Mouse (Mus musculus) embryonic facial prominence, embryonic 15.5 days (tissue): Measurements from ENCODE around the gene Lrrc74a. TPM values are rescaled to one million over a fixed set of nuclear protein-coding genes. Genes with fewer than 3 reads are reported as not detected.

Source experiments
- ATAC-seq: fragments of 200-750 bp; cut with Nextera tagmentation; 2 replicates; pipeline ENCODE4 v1.8.0; 2017; ENCODE audit warnings: low read depth, moderate TSS enrichment; ENCODE audit not compliant: insufficient number of reproducible peaks, low FRiP score, low TSS enrichment
- H3K27ac ChIP-seq: fragments of 300-500 bp; sonication (generic); replicated peaks from 2 replicates; pipeline ENCODE4 v1.5.1; 2015; ENCODE audit warnings: mild to moderate bottlenecking, inconsistent platforms
- H3K27me3 ChIP-seq: fragments of 300-500 bp; sonication (generic); 2 replicates; pipeline ENCODE4 v1.6.1; 2015; ENCODE audit warnings: inconsistent platforms
- H3K36me3 ChIP-seq: fragments of 300-500 bp; sonication (generic); 2 replicates; pipeline ENCODE4 v1.6.1; 2015; ENCODE audit warnings: mild to moderate bottlenecking, inconsistent platforms
- H3K4me1 ChIP-seq: fragments of 300-500 bp; sonication (generic); 2 replicates; pipeline ENCODE4 v1.6.1; 2015; ENCODE audit warnings: inconsistent platforms
- H3K4me2 ChIP-seq: fragments of 300-500 bp; sonication (generic); replicated peaks from 2 replicates; pipeline ENCODE4 v1.6.1; 2015; ENCODE audit warnings: mild to moderate bottlenecking, inconsistent platforms
- H3K4me3 ChIP-seq: fragments of 300-500 bp; sonication (generic); replicated peaks from 2 replicates; pipeline ENCODE4 v1.5.1; 2015; ENCODE audit warnings: mild to moderate bottlenecking, inconsistent platforms
- H3K9ac ChIP-seq: fragments of 300-500 bp; sonication (generic); 2 replicates; pipeline ENCODE4 v1.6.1; 2015; ENCODE audit warnings: inconsistent platforms
- H3K9me3 ChIP-seq: fragments of 300-500 bp; sonication (generic); replicated peaks from 2 replicates; pipeline ENCODE4 v1.6.1; 2016; ENCODE audit warnings: inconsistent platforms
- WGBS: fragments of 180-500 bp; shearing (Covaris S2); methylation state at CpG from one replicate; pipeline ENCODE4 v1.1.7; 2015; 5-methylcytosine and 5-hydroxymethylcytosine counted together
- polyA plus RNA-seq: library from polyadenylated mRNA; unstranded; fragments of >200 nt; fragmentation: Nextera tagmentation; extraction: Ambion mirVana; gene quantifications from 2 replicates; pipeline ENCODE4 v1.2.1, GENCODE M21; 2015

The Lrrc74a gene
- not detected in 2 replicates for polyA plus RNA-seq

DNA sequence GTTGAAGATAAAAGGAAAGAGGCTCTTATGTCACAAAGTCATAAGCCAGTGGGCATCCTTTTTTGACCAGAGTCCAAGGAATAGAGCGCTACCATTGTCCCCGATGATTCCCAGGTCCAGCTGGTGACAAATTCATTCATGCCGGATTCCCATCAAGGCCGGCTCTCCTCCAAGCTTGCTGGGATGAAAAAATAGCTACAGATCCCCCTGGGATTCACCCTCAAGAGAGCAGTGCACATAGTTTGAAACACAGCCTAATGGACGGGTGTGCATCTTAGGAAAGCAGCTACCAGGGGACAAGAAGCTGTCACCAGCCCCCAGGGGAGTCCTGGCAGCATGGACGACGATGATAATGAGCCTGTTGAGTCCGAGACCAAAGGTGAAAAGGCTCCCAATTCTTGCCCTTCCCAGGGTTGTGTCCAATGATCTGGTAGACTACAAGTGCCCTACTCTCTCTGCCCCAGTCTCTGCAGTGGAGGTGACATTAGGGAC lies at the start of gene Lrrc74a:
Gene Lrrc74a (plus strand): TSS at position 51 of the 492 bp plus-strand sequence.
- no peaks in the 10 kb centered on the region for H3K9me3 ChIP-seq
- H3K4me3 ChIP-seq = no peak within 1 kb of the TSS
- WGBS = 74% methylated on average over 8 of the region's 8 CpGs
- H3K27me3 ChIP-seq = no peaks in the 10 kb centered on the region; the same call in 1 of the 2 replicates
- no peak for ATAC-seq
- no peak within 1 kb of the TSS for H3K4me2 ChIP-seq
- H3K4me1 ChIP-seq = no peaks in the 10 kb centered on the region
- no peak within 1 kb of the TSS for H3K27ac ChIP-seq
- H3K9ac ChIP-seq = no peak within 1 kb of the TSS
- H3K36me3 ChIP-seq = no peaks in the 10 kb centered on the region

DNA sequence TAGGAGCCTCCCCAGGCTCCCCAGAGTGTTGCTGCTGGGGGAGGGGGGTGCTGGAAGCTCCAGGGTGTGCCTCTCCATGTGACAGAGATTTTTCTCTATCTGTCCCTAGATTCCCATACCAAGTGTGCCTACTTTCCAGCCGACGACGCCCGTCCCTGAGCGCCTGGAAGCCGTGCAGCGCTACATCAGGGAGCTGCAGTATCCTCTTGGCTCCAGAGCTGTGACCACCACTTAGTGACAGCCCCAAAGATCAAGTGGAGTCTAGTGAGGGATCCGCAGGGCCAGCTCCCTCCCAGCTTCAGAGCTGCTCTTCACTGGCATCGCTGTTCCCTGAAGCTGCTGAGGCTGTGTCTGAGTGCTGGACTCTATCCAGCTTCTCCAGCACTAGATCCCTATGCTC lies 48.9 kb upstream of the Lrrc74a start:
- no peak overlapping the region for H3K27ac ChIP-seq
- WGBS = 64% methylated on average over 9 of the region's 9 CpGs
- no peaks in the 10 kb centered on the region for H3K27me3 ChIP-seq
- peaks cover 8% of the 10 kb centered on the region; the same call in 1 of the 2 replicates for H3K36me3 ChIP-seq
- no peak for ATAC-seq
- no peak overlapping the region for H3K9ac ChIP-seq
- H3K4me1 ChIP-seq = peaks cover 20% of the 10 kb centered on the region
- H3K9me3 ChIP-seq = no peaks in the 10 kb centered on the region
- H3K4me3 ChIP-seq = no peak overlapping the region
- H3K4me2 ChIP-seq = no peak overlapping the region

DNA sequence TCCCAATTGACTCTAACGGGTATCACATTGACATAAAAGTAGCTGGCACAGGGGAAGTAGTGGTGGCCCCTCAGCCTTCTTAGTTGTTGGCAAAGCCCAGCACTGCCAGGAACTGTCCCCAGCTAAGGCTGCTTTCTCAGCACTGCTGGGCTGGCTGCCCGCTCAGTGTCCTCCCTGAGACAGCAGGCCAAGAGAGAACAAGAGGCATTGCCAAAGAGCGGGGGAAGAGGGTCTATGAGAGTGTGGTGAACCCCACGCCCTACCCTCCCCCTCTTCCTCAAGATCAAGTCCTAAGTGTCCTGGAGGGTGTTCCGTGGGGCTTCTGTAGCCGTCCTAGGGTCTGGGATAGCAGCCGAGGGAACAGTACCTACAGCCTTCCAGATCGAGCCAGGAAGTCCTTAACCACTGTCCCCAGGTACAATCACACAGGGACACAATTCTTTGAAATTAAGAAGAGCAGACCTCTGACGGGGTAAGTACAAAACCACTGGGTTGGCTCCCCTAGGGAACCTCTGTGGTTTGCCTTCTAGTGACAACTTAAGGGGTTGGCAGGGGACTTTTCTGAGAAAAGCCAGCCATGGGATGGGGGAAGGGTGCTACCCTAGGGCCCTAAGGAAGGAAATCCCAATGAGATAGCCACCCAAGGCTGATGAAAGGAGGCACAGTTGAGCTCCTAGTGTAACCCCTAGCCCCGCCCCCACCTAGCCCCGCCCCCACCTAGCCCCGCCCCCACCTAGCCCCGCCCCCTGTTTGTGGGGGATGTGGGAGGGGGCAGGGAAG lies 47.4 kb upstream of the Lrrc74a start:
- no peak overlapping the region for H3K9ac ChIP-seq
- WGBS = 54% methylated on average over 13 of the region's 13 CpGs
- no peak overlapping the region for H3K27ac ChIP-seq

GRCm38 (mm10) chr12:86687445-86687955 lies 46.7 kb upstream of the Lrrc74a start:
- no peak for ATAC-seq
- Histone ChIP-seq H3K4me2 (no peak overlapping the region), H3K36me3 (peaks cover 15% of the 10 kb centered on the region; the same call in 1 of the 2 replicates), H3K9ac (no peak overlapping the region), H3K27ac (no peak overlapping the region), H3K4me1 (peaks cover 11% of the 10 kb centered on the region; the same call in 1 of the 2 replicates), H3K9me3 (no peaks in the 10 kb centered on the region), H3K27me3 (no peaks in the 10 kb centered on the region), H3K4me3 (no peak overlapping the region)
- 73% methylated on average over 4 of the region's 4 CpGs for WGBS

More for the DNA sequence above, 47.4 kb upstream of the Lrrc74a start:
- peaks cover 12% of the 10 kb centered on the region; the same call in 1 of the 2 replicates for H3K36me3 ChIP-seq
- no peak overlapping the region for H3K4me3 ChIP-seq
- peaks cover 13% of the 10 kb centered on the region; the same call in 1 of the 2 replicates for H3K4me1 ChIP-seq
- ATAC-seq = no peak
- H3K9me3 ChIP-seq = no peaks in the 10 kb centered on the region
- H3K27me3 ChIP-seq = no peaks in the 10 kb centered on the region
- H3K4me2 ChIP-seq = no peak overlapping the region

- Histone ChIP-seq H3K4me3 (no peak overlapping the region), H3K4me2 (no peak overlapping the region), H3K36me3 (peaks cover 15% of the 10 kb centered on the region; the same call in 1 of the 2 replicates), H3K27ac (no peak overlapping the region), H3K9ac (no peak overlapping the region), H3K27me3 (no peaks in the 10 kb centered on the region), H3K9me3 (no peaks in the 10 kb centered on the region), H3K4me1 (peaks cover 14% of the 10 kb centered on the region; the same call in 1 of the 2 replicates)
- WGBS = 75% methylated on average over 4 of the region's 4 CpGs
- ATAC-seq = no peak
These were observed 46.1 kb upstream of the Lrrc74a start for GRCm38 (mm10) chr12:86687971-86688573.

DNA sequence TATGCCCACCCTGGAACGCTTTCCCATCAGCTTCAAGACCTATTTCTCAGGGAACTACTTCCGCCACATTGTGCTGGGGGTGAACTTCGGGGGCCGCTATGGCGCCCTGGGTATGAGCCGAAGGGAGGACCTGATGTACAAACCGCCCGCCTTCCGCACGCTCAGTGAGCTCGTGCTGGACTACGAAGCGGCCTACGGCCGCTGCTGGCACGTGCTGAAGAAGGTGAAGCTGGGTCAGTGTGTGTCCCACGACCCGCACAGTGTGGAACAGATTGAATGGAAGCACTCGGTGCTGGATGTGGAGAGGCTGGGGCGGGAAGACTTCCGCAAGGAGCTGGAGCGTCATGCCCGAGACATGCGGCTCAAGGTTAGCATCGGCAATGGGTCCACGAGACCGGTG lies 45.3 kb upstream of the Lrrc74a start:
- Histone ChIP-seq H3K9me3 (no peaks in the 10 kb centered on the region), H3K9ac (no peak overlapping the region), H3K4me1 (peaks cover 14% of the 10 kb centered on the region; the same call in 1 of the 2 replicates), H3K27me3 (no peaks in the 10 kb centered on the region), H3K27ac (no peak overlapping the region), H3K4me2 (no peak overlapping the region), H3K36me3 (peaks cover 15% of the 10 kb centered on the region; the same call in 1 of the 2 replicates), H3K4me3 (no peak overlapping the region)
- WGBS = 96% methylated on average over 27 of the region's 27 CpGs
- no peak for ATAC-seq

DNA sequence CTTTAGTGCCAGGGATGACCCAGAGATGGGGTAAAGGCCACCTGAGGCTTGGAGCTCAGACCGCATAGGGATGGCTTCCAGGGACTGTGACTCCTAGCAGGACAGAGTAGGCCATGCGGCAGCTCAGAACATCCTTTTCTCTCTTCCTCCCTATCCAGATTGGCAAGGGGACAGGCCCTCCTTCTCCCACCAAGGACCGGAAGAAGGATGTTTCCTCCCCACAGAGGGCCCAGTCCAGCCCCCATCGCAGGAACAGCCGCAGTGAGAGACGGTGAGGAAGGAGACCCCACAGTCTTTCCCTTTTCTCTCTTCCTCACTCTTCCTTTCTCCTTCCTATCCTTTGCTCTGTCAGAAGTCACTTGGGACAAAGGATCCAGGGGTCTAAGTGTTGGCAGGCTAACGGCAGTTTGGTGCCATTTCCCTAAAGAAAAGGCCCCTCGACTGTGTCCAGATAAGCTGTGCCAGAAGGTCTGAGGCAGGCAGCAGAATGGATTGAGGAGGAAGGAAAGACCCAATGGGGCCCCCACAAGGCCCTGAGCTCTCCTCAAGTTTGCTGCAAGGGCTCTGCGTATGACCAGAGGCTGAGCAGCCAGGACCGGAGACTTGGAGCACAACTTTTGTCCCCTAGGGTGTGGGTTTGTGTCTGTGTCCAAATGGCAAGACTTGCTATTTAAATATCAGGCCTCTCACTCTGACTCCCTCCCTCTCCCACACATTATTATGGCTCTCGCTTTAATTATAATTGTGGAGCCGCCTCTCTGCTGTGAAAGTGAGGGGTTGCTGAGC lies 43.3 kb upstream of the Lrrc74a start:
- WGBS = 74% methylated on average over 12 of the region's 12 CpGs
- H3K27ac ChIP-seq = no peak overlapping the region
- peaks cover 9% of the 10 kb centered on the region; the same call in 1 of the 2 replicates for H3K4me1 ChIP-seq

GRCm38 (mm10) chr12:86692471-86693356 lies 41.5 kb upstream of the Lrrc74a start:
- 0 out of 2 replicates have a peak, but pooled peaks cover 5% of the 10 kb centered on the region for H3K4me1 ChIP-seq
- ATAC-seq = no peak
- no peak overlapping the region for H3K4me3 ChIP-seq
- H3K36me3 ChIP-seq = peaks cover 24% of the 10 kb centered on the region; the same call in 1 of the 2 replicates
- no peaks in the 10 kb centered on the region for H3K27me3 ChIP-seq
- no peak overlapping the region for H3K9ac ChIP-seq
- WGBS = 67% methylated on average over 5 of the region's 5 CpGs
- H3K4me2 ChIP-seq = no peak overlapping the region
- no peak overlapping the region for H3K27ac ChIP-seq
- no peaks in the 10 kb centered on the region; the same call in 1 of the 2 replicates for H3K9me3 ChIP-seq

More for the DNA sequence above, 43.3 kb upstream of the Lrrc74a start:
- Histone ChIP-seq H3K36me3 (peaks cover 17% of the 10 kb centered on the region; the same call in 1 of the 2 replicates), H3K4me3 (no peak overlapping the region), H3K9ac (no peak overlapping the region), H3K4me2 (no peak overlapping the region), H3K9me3 (no peaks in the 10 kb centered on the region), H3K27me3 (no peaks in the 10 kb centered on the region)
- no peak for ATAC-seq

DNA sequence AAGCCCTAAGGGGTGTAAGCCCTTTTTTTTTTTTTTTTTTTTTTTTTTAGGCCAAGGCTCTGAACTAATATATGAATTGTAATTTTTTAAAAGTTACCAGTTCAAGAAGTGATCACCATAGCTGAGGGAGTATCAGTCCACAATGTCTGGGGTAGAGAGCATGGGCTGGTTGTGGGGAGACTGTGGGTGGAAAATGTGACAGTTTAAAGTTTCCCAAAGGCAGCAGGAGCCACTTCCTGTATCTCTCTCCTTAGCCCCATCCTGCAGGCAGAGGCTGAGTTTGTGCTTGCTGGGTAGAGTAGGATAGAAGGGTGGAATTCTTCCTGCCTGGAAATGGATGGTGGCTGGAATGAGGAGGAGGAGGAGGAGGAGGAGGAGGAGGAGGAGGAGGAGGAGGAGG lies 40.8 kb upstream of the Lrrc74a start:
- Histone ChIP-seq H3K27me3 (no peaks in the 10 kb centered on the region), H3K4me1 (0 out of 2 replicates have a peak, but pooled peaks cover 5% of the 10 kb centered on the region), H3K4me3 (no peak overlapping the region), H3K4me2 (no peak overlapping the region), H3K9me3 (no peaks in the 10 kb centered on the region; the same call in 1 of the 2 replicates), H3K9ac (no peak overlapping the region), H3K27ac (no peak overlapping the region), H3K36me3 (peaks cover 24% of the 10 kb centered on the region; the same call in 1 of the 2 replicates)
- ATAC-seq = no peak

- ATAC-seq = no peak
These were observed 39.7 kb upstream of the Lrrc74a start for GRCm38 (mm10) chr12:86694441-86694840.

More at GRCm38 (mm10) chr12:86694441-86694840, 39.7 kb upstream of the Lrrc74a start:
- Histone ChIP-seq H3K9ac (no peak overlapping the region), H3K9me3 (no peaks in the 10 kb centered on the region; the same call in 1 of the 2 replicates), H3K4me3 (no peak overlapping the region), H3K36me3 (peaks cover 16% of the 10 kb centered on the region; the same call in 1 of the 2 replicates), H3K27ac (no peak overlapping the region), H3K4me2 (no peak overlapping the region), H3K27me3 (no peaks in the 10 kb centered on the region), H3K4me1 (0 out of 2 replicates have a peak, but pooled peaks cover 8% of the 10 kb centered on the region)
- whole genome bisulfite sequencing = 69% methylated on average over 1 of the region's 1 CpGs
